Mouse (Mus musculus) gastrocnemius, postnatal 4 days (tissue): ENCODE measurements around the gene Pbx1. TPM values are rescaled to one million over a fixed set of nuclear protein-coding genes. Genes with fewer than 3 reads are reported as not detected.

Source experiments
- DNase-seq, 2 experiments: peaks; one replicate each; pipeline ENCODE4 v3.0.0; 2021 to 2022; ENCODE audit warnings: low spot score in 2 of 2, mixed read lengths in 2 of 2
- total RNA-seq, 2 experiments: library from RNA; stranded (reverse); gene quantifications; 2 replicates each; pipeline ENCODE4 v1.2.3; 2021

Pbx1 gene
- total RNA-seq, 2 experiments from 2014 or later, result 44.6 to 50.6 TPM

DNA sequence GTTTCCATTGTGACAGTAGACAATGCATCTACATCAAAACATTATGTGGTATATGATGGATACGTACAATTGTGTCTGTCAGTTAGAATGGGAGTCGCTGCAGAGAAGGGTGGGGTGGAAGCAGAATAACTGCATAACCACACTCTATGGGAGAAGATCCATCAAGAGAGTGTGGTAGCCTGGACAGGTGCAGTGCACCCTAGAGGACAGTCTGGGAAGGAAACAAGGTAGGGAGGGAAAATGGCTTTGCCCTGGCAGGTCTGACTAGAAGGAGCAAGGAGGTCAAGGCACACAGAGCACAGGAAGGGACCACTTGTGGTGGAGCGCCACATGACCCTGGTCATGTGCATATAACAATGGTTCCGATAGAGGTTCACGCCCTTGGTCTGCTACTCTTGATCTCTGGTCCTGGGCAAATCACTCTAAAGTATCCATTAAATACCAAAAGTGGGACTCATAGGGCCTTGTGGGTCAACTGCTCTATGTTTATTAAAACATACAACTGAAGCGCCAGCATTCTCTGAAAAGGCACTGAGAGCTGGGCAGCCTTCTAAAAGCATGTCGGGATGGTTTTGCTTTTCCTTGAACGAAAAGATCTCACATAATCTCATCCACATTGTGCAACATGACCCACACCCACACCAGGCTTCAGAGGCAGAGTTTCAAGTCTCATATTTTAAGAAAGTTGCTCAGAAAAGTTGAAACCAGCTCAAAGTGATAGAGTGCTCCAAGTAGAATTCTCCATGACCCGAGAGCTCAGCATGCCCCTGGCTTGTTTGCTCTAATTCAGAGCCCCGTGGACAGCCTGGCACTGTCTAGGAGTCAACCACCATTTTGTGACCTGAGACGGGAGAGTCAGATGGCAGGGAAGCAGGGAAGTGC, 200.3 kb downstream of the Pbx1 start:
- DNase-seq, result no peak

GRCm38 (mm10) chr1:168230858-168231257, 201.2 kb downstream of the Pbx1 start:
- DNase-seq, result no peak

DNA sequence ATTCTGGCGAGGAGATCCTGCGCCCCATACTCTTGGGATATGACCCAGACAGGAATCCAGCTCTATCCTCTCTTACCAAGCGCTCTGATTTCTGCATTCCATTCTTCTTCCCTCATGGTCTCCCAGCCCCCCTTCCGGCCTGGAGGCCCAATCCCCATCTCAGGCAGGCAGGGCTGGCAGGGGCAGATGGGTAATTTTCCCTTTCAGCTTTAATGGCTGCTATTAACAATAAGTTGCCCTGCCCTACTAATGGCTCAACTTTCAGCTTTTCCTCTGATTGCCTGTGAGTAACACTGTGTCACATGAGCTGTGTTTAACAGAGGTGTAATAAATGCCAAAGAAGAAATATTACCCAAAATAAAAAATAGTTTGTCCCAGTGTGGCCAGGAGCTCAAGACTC, 201.9 kb downstream of the Pbx1 start:
- no peak for DNase-seq

- no peak for DNase-seq
Measured at GRCm38 (mm10) chr1:168228756-168229526, 203.1 kb downstream of the Pbx1 start.

GRCm38 (mm10) chr1:168226150-168226549, 205.9 kb downstream of the Pbx1 start:
- no peak for DNase-seq

DNA sequence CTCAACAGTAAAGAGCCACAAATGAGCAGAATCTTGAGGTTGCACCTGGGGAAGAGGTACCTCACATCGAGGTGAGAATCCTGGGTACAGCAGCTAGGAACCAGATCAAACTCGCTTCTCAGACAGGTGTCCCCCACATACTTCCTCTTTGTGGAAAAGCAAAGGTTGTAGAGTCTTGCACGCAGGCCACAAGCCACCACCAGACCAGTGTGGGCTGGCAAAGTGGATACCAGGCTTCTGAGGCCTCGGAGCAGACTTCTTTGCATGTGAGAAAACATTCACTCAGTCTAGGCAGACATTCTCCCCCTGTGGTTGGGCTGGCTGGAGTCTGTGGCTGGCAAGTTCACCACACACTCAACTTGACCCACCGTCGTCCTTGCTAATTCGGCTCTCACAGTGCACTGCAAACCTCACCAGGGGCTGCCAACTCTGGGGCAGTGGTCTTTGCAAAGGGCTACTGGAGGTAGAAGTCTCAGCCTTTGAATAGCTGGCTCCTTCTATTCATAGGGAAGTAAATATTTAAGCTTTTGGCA, 206.4 kb downstream of the Pbx1 start:
- no peak for DNase-seq

DNA sequence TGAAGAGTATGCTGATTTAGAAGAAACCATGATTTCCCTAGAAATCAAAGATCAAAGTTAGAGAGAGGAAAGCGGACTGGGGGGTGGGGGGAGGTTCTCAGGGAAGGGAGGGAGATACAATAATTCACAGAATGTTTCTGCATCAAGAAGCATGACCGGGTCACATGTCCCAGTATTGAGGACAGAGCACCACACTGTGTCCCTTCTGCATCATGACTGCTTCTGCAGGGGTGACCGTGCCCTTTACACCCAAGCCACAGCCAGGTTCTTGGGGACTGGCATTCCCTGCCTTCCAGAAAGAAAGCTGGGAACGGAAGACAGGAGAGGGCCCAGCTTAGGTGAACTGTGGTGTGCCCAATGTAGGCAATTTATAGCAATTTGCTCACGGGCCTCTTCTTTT, 207.9 kb downstream of the Pbx1 start:
- DNase-seq, result no peak

- no peak for DNase-seq
Measured at GRCm38 (mm10) chr1:168222794-168223193, 209.3 kb downstream of the Pbx1 start.

DNA sequence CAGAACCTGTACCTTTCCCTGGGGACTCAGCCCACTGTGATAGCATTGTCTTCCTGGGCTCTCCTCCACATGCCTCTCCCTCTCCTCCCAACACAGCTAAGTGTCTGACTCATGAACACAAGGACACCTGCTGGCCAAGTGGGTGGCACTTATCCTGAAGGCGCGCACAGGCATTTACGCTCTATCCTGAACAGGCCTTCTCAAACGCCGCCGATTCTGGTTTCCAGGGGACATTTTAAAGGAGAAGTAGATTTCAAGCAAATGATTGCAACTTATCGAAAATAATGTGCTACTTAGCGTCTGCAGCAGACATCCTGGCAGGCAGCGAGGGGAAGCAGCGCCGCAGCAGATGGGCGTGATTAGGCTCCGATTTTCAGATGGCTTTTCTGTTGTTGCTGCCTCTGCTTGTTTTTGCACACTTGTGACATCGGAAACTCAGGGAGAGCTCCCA, 211.0 kb downstream of the Pbx1 start:
- DNase-seq, result no peak

GRCm38 (mm10) chr1:168215896-168216747, 215.9 kb downstream of the Pbx1 start:
- DNase-seq, result peak in 1 of 2 experiments; percentile 35

GRCm38 (mm10) chr1:168215468-168215867, 216.6 kb downstream of the Pbx1 start:
- no peak for DNase-seq

- DNase-seq, result peak; percentile 47 to 72
Measured at GRCm38 (mm10) chr1:168214040-168214443, 218.0 kb downstream of the Pbx1 start.

DNA sequence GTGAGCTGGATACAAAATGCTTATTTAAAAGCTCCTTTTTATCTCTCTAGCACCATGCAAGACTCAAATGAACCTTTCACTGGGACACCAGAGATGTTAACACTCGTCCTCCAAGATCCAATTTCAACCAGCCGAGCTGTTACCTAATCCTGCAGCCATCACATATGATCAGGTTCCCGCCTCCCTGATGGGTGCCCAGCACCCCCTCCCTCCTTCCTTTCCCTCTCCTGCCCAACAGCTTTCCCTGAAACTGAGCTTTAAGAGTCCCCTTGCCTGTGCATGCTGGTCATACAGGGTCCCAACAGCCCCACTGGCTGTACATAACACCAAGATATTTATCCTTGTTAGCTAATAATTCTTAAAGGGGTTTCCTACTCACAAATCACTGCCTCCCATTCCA, 218.5 kb downstream of the Pbx1 start:
- DNase-seq, result no peak

GRCm38 (mm10) chr1:168210401-168210800, 221.7 kb downstream of the Pbx1 start:
- no peak for DNase-seq

DNA sequence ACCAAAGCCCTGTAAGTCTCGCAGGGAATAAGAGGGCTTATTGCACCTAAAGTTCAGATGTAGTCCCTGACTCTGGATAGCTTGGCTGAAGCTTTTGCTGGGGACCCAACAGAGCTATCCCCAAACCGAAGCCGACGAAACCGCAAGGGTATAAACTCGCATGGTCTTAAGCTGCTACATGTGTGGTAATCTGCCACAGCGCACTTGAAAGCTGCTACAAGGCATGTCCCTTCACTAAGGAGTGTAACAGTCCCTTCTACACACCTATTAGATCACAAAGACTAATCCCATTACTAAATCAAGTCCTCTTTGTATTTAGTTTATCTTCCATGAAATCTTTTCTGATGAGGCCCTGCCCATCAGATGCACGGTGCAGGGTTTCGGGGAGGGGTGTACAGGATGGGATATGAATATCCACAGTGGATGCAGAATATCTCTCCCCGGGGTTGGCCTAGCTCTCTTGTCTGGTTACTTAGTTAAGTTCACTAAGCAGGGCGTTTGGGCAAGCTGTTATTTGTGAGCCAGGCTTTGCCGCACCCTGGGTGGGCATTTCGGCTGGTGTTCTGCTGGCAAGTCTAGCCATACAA, 231.4 kb downstream of the Pbx1 start:
- no peak for DNase-seq

DNA sequence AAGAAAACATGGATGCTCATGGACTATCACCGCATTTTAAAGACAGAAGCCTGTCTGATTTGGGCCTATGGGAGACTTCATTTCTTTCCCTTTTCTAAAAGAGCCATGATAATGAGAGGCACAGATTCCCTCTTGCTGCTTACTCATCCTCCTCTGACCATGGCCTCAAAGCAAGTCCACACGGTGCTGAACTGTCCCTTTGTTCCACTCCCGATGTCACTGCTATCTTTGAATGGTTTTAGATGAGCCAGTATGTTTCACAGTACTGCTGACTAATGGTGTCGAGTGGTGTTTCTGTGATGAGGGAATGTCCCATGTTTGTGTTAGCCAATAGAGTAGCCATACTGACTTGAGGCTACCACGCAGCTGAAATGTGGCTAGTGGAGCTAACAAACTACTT, 233.8 kb downstream of the Pbx1 start:
- DNase-seq, result no peak

GRCm38 (mm10) chr1:168197908-168198258, 234.2 kb downstream of the Pbx1 start:
- DNase-seq, result no peak

GRCm38 (mm10) chr1:168197195-168197907, 234.7 kb downstream of the Pbx1 start:
- DNase-seq, result no peak

- no peak for DNase-seq
Measured at GRCm38 (mm10) chr1:168193364-168193763, 238.7 kb downstream of the Pbx1 start.

DNA sequence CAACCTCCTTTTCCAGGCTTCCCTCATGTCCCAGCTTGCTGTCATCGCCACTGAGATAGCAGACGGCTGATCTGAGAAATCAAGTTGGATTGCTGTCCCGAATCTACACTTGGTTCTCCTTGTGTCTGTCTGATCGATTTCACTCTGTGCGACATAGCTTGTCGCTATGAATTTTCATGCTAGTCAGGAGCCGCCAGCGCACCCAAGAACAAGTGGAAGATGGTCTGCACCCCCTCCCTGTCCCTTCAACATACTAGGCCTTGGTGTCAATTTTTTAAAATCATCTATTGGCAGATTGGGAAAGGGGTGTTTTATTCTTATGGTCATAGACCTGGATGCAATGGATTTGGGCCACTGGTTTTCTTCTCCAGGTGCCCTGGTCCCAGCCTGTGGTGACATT, 249.3 kb downstream of the Pbx1 start:
- no peak for DNase-seq
